Mouse (Mus musculus) CH12.LX (cell line): Measurements from ENCODE around the gene Pfn1. TPM values are rescaled to one million over a fixed set of nuclear protein-coding genes. Genes with fewer than 3 reads are reported as not detected.

ENCODE experiments used
- DNase-seq: peaks from one replicate; pipeline ENCODE4 v3.0.0-alpha.2; 2013; ENCODE audit errors: extremely low read depth
- H3K27ac ChIP-seq: 2 replicates; pipeline ENCODE4 v1.5.1; 2012; ENCODE audit warnings: low read depth, mild to moderate bottlenecking, control low read depth, moderate library complexity; ENCODE audit not compliant: insufficient read depth
- H3K27me3 ChIP-seq: replicated peaks from 2 replicates; pipeline ENCODE3; 2012; ENCODE audit warnings: inconsistent platforms
- H3K36me3 ChIP-seq, 2 experiments: replicated peaks in 1 of 2; 2 replicates each; pipeline versions ENCODE3 to v1.6.1; 2012; ENCODE audit warnings: inconsistent platforms in 1 of 2, low read length in 1 of 2, mild to moderate bottlenecking in 1 of 2, mixed read lengths in 1 of 2, moderate library complexity in 1 of 2; ENCODE audit not compliant: control insufficient read depth in 1 of 2, insufficient read depth in 1 of 2
- H3K4me1 ChIP-seq, 2 experiments: 2 replicates each; pipeline ENCODE4 v1.6.1; 2012; ENCODE audit warnings: inconsistent platforms in 1 of 2, moderate library complexity in 1 of 2; ENCODE audit not compliant: insufficient read depth in 2 of 2, control insufficient read depth in 1 of 2
- H3K4me2 ChIP-seq: 2 replicates; pipeline ENCODE4 v1.6.1; 2012; ENCODE audit warnings: low read depth, mild to moderate bottlenecking, control low read depth; ENCODE audit not compliant: poor library complexity, insufficient read depth, severe bottlenecking
- H3K4me3 ChIP-seq, 3 experiments: fragments of 150-350 bp in 1 of 3; sonication (generic) in 1 of 3; replicated peaks in 1 of 3; 2 replicates each; pipeline versions ENCODE3 to v1.5.1; 2011 to 2012; ENCODE audit warnings: low read depth in 2 of 3, low read length in 2 of 3, mild to moderate bottlenecking in 2 of 3, moderate library complexity in 2 of 3, control low read depth in 1 of 3, improper control_type of control experiment in 1 of 3, inconsistent platforms in 1 of 3, mixed read lengths in 1 of 3; ENCODE audit not compliant: poor library complexity in 1 of 3
- H3K79me2 ChIP-seq: replicated peaks from 2 replicates; pipeline ENCODE4 v1.6.1; 2012; ENCODE audit warnings: mild to moderate bottlenecking, moderate library complexity; ENCODE audit not compliant: control insufficient read depth, poor library complexity, insufficient read depth, severe bottlenecking; ENCODE audit errors: extremely low read depth
- H3K9ac ChIP-seq: 2 replicates; pipeline ENCODE4 v1.6.1; 2012; ENCODE audit warnings: low read depth, mild to moderate bottlenecking, control low read depth, moderate library complexity; ENCODE audit not compliant: insufficient read depth
- H3K9me3 ChIP-seq: replicated peaks from 2 replicates; pipeline ENCODE3; 2012; ENCODE audit warnings: low read length, inconsistent platforms, mixed read lengths
- CHD1 ChIP-seq: IDR thresholded peaks from 2 replicates; pipeline ENCODE4 v1.6.1; 2012; ENCODE audit warnings: low read depth, low read length, improper control_type of control experiment, inconsistent platforms
- CTCF ChIP-seq, 2 experiments: IDR thresholded peaks in 1 of 2; conservative IDR thresholded peaks in 1 of 2; 2 replicates each; pipeline ENCODE4 v1.5.1; 2011 to 2012; ENCODE audit warnings: low read depth in 2 of 2, low read length in 2 of 2, improper control_type of control experiment in 1 of 2, inconsistent platforms in 1 of 2, mild to moderate bottlenecking in 1 of 2, moderate library complexity in 1 of 2
- E2F4 ChIP-seq: IDR thresholded peaks from 2 replicates; pipeline ENCODE4 v1.6.1; 2011; ENCODE audit warnings: low read depth, low read length, improper control_type of control experiment; ENCODE audit not compliant: insufficient replicate concordance
- ELF1 ChIP-seq: IDR thresholded peaks from 2 replicates; pipeline ENCODE4 v1.6.1; 2014; ENCODE audit warnings: low read depth, mild to moderate bottlenecking, inconsistent platforms, low read length, improper control_type of control experiment
- EP300 ChIP-seq: IDR thresholded peaks from 2 replicates; pipeline ENCODE4 v1.6.1; 2011; ENCODE audit warnings: low read length, improper control_type of control experiment
- IRF4 ChIP-seq: IDR thresholded peaks from 2 replicates; pipeline ENCODE4 v1.6.1; 2014; ENCODE audit warnings: low read depth, mild to moderate bottlenecking, inconsistent platforms, low read length, improper control_type of control experiment
- MAFK ChIP-seq: IDR thresholded peaks from 2 replicates; pipeline ENCODE4 v1.6.1; 2011; ENCODE audit warnings: low read length, improper control_type of control experiment; ENCODE audit not compliant: insufficient replicate concordance
- MAZ ChIP-seq: IDR thresholded peaks from 2 replicates; pipeline ENCODE4 v1.6.1; 2012; ENCODE audit warnings: low read depth, mild to moderate bottlenecking, inconsistent platforms, low read length, improper control_type of control experiment, moderate library complexity
- MEF2A ChIP-seq: IDR thresholded peaks from 2 replicates; pipeline ENCODE4 v1.6.1; 2014; ENCODE audit warnings: low read depth, mild to moderate bottlenecking, inconsistent platforms, low read length, improper control_type of control experiment, borderline replicate concordance
- MXI1 ChIP-seq: IDR thresholded peaks from 2 replicates; pipeline ENCODE4 v1.6.1; 2011; ENCODE audit warnings: mild to moderate bottlenecking, low read depth, low read length, improper control_type of control experiment
- MYC ChIP-seq: IDR thresholded peaks from 2 replicates; pipeline ENCODE4 v1.6.1; 2011; ENCODE audit warnings: low read depth, mild to moderate bottlenecking, improper control_type of control experiment, low read length
- NELFE ChIP-seq: IDR thresholded peaks from 2 replicates; pipeline ENCODE4 v1.6.1; 2011; ENCODE audit warnings: low read depth, low read length, improper control_type of control experiment
- PAX5 ChIP-seq: IDR thresholded peaks from 2 replicates; pipeline ENCODE4 v1.6.1; 2012; ENCODE audit warnings: low read length, inconsistent platforms, mixed read lengths
- POLR2A ChIP-seq: IDR thresholded peaks from 2 replicates; pipeline ENCODE4 v1.6.1; 2011; ENCODE audit warnings: low read depth, mild to moderate bottlenecking, improper control_type of control experiment, low read length
- RAD21 ChIP-seq: IDR thresholded peaks from 2 replicates; pipeline ENCODE4 v1.6.1; 2011; ENCODE audit warnings: low read depth, mild to moderate bottlenecking, low read length, improper control_type of control experiment, moderate library complexity
- RCOR1 ChIP-seq: conservative IDR thresholded peaks from 2 replicates; pipeline ENCODE4 v1.6.1; 2012; ENCODE audit warnings: low read depth, mild to moderate bottlenecking, inconsistent platforms, low read length, improper control_type of control experiment
- SIN3A ChIP-seq: IDR thresholded peaks from 2 replicates; pipeline ENCODE4 v1.6.1; 2012; ENCODE audit warnings: low read length, improper control_type of control experiment, inconsistent platforms
- SMC3 ChIP-seq: IDR thresholded peaks from 2 replicates; pipeline ENCODE4 v1.6.1; 2011; ENCODE audit warnings: low read depth, low read length, improper control_type of control experiment
- TCF12 ChIP-seq: IDR thresholded peaks from 2 replicates; pipeline ENCODE4 v1.6.1; 2014; ENCODE audit warnings: low read depth, mild to moderate bottlenecking, inconsistent platforms, low read length, improper control_type of control experiment
- USF2 ChIP-seq: conservative IDR thresholded peaks from 2 replicates; pipeline ENCODE4 v1.6.1; 2011; ENCODE audit warnings: low read depth, low read length, improper control_type of control experiment
- ZMIZ1 ChIP-seq: IDR thresholded peaks from 2 replicates; pipeline ENCODE4 v1.6.1; 2012; ENCODE audit warnings: low read depth, mild to moderate bottlenecking, inconsistent platforms, low read length, improper control_type of control experiment
- dilution Hi-C: fragments of 300-500 bp; cut with MboI; formaldehyde crosslinking; loops from 2 replicates; pipeline ENCODE4 v1.14.3; 2020; ENCODE audit warnings: low sequenced_read_pairs; ENCODE audit not compliant: extremely low pct_unique_long_range_greater_than_20kb, extremely low pct_ligation_motif_present
- in situ Hi-C: fragments of 300-500 bp; cut with MboI; formaldehyde crosslinking; loops from 3 replicates; pipeline ENCODE4 v1.14.3; 2019; ENCODE audit warnings: low sequenced_read_pairs, low pct_ligation_motif_present, low pct_unique_long_range_greater_than_20kb, mixed read lengths
- polyA plus RNA-seq: library from polyadenylated mRNA; unstranded; fragments of >175 nt; gene quantifications from 2 replicates; pipeline ENCODE4 v1.2.1, GENCODE M21; 2012; ENCODE audit warnings: low read depth; ENCODE audit not compliant: insufficient read length
- total RNA-seq, 2 experiments: library from RNA; depleted of rRNA; stranded (reverse); fragments of 300-350 nt in 1 of 2; fragments of >200 nt in 1 of 2; gene quantifications; 2 replicates each; pipeline ENCODE4 v1.2.3; 2012 to 2014

Gene Pfn1
- total and polyA plus RNA-seq, 3 experiments, result 844 to 2,624 (median 1,045) TPM

DNA sequence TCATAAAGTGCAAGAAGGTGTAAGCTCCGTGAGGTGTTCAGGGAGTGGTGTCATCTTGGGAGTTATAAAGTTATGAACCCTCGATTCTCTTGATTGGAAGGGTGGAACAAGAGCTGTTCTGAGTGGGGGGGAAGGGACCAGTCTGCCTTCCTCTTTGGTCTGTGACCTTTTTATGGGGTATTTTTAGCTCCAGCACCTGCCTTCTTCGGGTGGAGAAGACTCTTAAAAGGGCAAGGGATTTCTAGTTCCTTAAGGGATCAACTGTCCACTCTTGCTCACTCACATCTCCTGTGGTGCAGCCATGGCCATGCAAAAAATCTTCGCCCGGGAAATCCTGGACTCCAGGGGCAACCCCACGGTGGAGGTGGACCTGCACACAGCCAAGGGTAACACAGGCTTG is 3.1 kb upstream of the Pfn1 start:
- H3K27me3 ChIP-seq, result no peaks in the 10 kb centered on the region
- dilution Hi-C loops, result no loop called here
- peak; percentile 19 for DNase-seq

GRCm38 (mm10) chr11:70656964-70657363 is 2.5 kb upstream of the Pfn1 start, which contains the start of gene Eno3:
Gene Eno3 (plus strand): TSS chr11:70657202.
- Histone ChIP-seq H3K9me3 (no peaks in the 10 kb centered on the region), H3K4me3 (peak within 1 kb of the TSS; percentile 30 to 78 (median 65)), H3K36me3 (peaks cover 14 to 46% of the 10 kb centered on the region in 2 experiments), H3K27me3 (no peaks in the 10 kb centered on the region), H3K79me2 (peaks cover 24% of the 10 kb centered on the region), H3K4me1 (peaks cover 7 to 32% of the 10 kb centered on the region in 2 experiments), H3K9ac (peak within 1 kb of the TSS; percentile 90), H3K4me2 (peak within 1 kb of the TSS; percentile 62), H3K27ac (peak within 1 kb of the TSS; percentile 95)
- in situ Hi-C loops (no loop called here), dilution Hi-C loops (no loop called here)
- no peak for DNase-seq
- TF ChIP-seq SIN3A, result no peak
- no peak for TF ChIP-seq ELF1
- TF ChIP-seq USF2, result no peak
- no peak for TF ChIP-seq CTCF (conservative IDR thresholded peaks at IDR 0.05 in 1 of 2, IDR thresholded peaks at IDR 0.05 in 1 of 2; ENCODE audit: low read depth in 2 of 2, low read length in 2 of 2)
- TF ChIP-seq POLR2A, result no peak
- no peak for TF ChIP-seq MAFK
- TF ChIP-seq EP300, result no peak
- no peak for TF ChIP-seq RAD21
- no peak for TF ChIP-seq MAZ
- TF ChIP-seq MXI1, result no peak
- no peak for TF ChIP-seq CHD1
- no peak for TF ChIP-seq PAX5
- no peak for TF ChIP-seq NELFE
- no peak for TF ChIP-seq SMC3
- TF ChIP-seq IRF4, result no peak
- TF ChIP-seq, all 38 proteins: peak for 0

More for the DNA sequence above, 3.1 kb upstream of the Pfn1 start:
- in situ Hi-C loops, result no loop called here
- H3K9ac ChIP-seq, result no peak overlapping the region
- H3K27ac ChIP-seq, result no peak overlapping the region
- H3K4me2 ChIP-seq, result no peak overlapping the region
- no peak for TF ChIP-seq CTCF (conservative IDR thresholded peaks at IDR 0.05 in 1 of 2, IDR thresholded peaks at IDR 0.05 in 1 of 2; ENCODE audit: low read depth in 2 of 2, low read length in 2 of 2)
- TF ChIP-seq E2F4, result no peak
- no peak for TF ChIP-seq MEF2A
- no peak for TF ChIP-seq EP300
- TF ChIP-seq PAX5, result no peak
- no peak for TF ChIP-seq MYC
- no peak for TF ChIP-seq RCOR1
- TF ChIP-seq ZMIZ1, result no peak
- no peak for TF ChIP-seq TCF12
- H3K36me3 ChIP-seq, result peaks cover 14 to 46% of the 10 kb centered on the region in 2 experiments
- no peaks in the 10 kb centered on the region for H3K9me3 ChIP-seq
- no peak overlapping the region for H3K4me3 ChIP-seq
- H3K4me1 ChIP-seq, result peaks cover 7 to 26% of the 10 kb centered on the region in 2 experiments
- H3K79me2 ChIP-seq, result peaks cover 18% of the 10 kb centered on the region
